Mouse (Mus musculus): ENCODE data around the gene Usp45. TPM values are rescaled to one million over a fixed set of nuclear protein-coding genes. Genes with fewer than 3 reads are reported as not detected.
A peak's percentile ranks its signal among the peaks of the same experiment; 100 is the strongest.
"Not testable (repeated sequence)": the region's sequence is repeated elsewhere in the genome, so short reads cannot be mapped to it uniquely, and the experiment has no call there.

Usp45 gene
- total RNA-seq (2021), result 10 to 100 TPM; 21.2 to 22.3 TPM
- long read RNA-seq, experiment 1, partial matches to known transcripts, result 1 of 3 reads
- long read RNA-seq, experiment 1, other reads (novel, unspliced or antisense), result 2 of 3 reads
- long read RNA-seq, experiment 2, partial matches to known transcripts, result 0 of 3 reads
- long read RNA-seq, experiment 2, other reads (novel, unspliced or antisense), result 3 of 3 reads

DNA sequence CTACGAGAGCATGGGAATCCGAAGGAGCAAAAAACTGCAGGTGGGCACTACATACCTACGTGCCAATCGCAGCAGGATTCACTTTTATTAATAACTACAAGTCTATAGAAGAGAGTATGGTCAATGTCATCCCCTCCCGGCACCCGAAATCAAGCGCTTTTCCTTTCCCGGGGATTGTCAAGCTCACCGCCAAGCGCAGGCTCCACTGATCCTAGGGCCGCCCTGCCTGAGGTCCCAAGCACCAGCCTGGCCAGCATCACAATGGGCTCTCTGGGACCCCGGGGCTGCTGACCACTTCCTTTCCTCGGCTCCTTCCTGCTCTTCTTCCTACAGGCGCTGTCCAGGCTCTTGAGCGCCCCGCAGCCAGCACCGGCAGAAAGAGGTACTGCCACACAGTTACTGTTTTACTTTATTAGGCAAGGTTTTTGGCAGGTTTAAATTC, at the start of gene Usp45, which contains the start of gene Tstd3:
Gene Usp45 (plus strand): TSS at position 294 of the 442 bp plus-strand sequence.
Gene Tstd3 (minus strand): TSS at position 350 of the 442 bp plus-strand sequence.
- H3K4me3 ChIP-seq, result peak within 1 kb of the TSS; percentile 87
- peak within 1 kb of the TSS; percentile 83 for H3K27ac ChIP-seq
- TF ChIP-seq CTCF (IDR thresholded peaks at IDR 0.05), result no peak; the same call in 1 of the 2 replicates
- intact Hi-C loops (cut with DNase I), result loop anchor here (5.0 kb wide), 1 partner anchor 35 kb away; no protein-coding TSS in a partner anchor
- DNase-seq, result peak; percentile 84

GRCm38 (mm10) chr4:21722752-21723334, 44.1 kb upstream of the Usp45 start:
- DNase-seq, result no peak
- intact Hi-C loops (cut with DNase I), result no loop called here
- Histone ChIP-seq H3K27ac (no peak overlapping the region), H3K4me3 (no peak overlapping the region)
- TF ChIP-seq CTCF (IDR thresholded peaks at IDR 0.05), result no peak

DNA sequence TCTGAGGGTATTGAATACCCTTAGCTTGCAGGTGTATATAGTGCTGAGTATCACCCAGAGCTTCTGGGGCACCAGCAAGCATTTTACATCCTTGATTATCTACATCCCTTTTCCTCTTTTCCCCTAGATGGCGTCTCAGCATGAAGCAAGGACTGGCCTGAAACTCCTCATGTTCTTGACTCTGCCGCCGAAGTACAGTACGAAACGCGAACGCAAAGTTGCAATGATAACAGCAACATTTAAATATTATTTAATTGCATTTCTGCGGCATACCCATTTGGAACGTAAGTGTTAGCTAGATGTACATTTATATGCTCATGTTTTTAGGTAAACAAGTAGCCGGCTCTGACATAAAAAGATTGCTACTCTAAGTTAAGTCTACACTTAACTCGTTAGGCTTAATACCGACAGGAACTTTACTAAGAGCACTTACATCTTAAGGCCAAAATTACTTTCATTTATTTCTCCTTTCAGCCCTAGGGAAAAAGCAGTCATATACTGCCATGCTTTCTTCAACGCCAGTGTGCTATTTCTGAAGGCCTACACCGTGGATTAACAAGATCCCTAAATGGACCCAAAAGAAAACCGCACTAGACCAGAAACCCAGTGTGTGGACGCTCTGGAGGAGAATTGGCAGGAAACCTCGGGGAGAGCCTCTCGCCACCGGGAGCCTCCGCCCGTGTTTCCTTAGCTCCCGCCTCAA, 39.9 kb upstream of the Usp45 start:
- peak; percentile 32 for DNase-seq
- peak overlapping the region; percentile 88 for H3K27ac ChIP-seq
- H3K4me3 ChIP-seq, result peak overlapping the region; percentile 86
- intact Hi-C loops (cut with DNase I), result loop anchor here (2.0 to 5.0 kb wide), 2 partner anchors 50 to 88 kb away; no protein-coding TSS in a partner anchor
- peak; percentile 68 for TF ChIP-seq CTCF (IDR thresholded peaks at IDR 0.05)

DNA sequence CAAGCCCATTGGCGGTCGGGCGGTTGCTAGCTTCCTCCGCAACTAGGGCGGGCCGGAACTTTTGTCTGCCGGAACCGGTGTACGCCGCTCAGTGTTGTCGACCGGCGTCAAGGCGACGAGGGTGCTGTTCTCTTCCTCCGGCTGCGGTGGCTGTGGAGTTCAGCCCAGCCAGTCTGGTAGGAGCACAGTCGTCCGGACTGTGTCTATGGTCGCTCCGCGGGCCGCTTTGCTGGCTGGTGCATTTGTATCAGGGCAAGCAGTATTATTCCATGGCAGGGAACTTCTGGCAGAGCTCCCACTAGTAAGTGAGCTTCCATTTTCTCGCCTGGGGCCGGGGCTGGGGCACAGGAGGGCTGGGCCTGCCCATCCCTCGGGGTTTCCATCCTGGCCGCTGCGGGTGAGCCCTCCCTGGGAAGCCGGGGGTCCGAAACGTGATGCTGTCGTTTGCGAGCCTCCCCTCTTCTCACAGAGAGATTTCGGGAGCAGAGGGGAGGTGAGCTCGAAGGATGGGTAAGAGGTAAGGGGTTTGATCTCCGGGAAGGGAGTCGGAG, 39.3 kb upstream of the Usp45 start, which contains the start of gene Ccnc:
Gene Ccnc (plus strand): TSS at position 87 of the 551 bp plus-strand sequence.
- peak; percentile 95 for DNase-seq
- Histone ChIP-seq H3K27ac (peak within 1 kb of the TSS; percentile 88), H3K4me3 (peak within 1 kb of the TSS; percentile 86)
- intact Hi-C loops (cut with DNase I), result loop anchor here (2.0 to 5.0 kb wide), 2 partner anchors 50 to 87 kb away; no protein-coding TSS in a partner anchor
- no peak for TF ChIP-seq CTCF (IDR thresholded peaks at IDR 0.05)

GRCm38 (mm10) chr4:21739169-21739568, 27.8 kb upstream of the Usp45 start:
- peak; percentile 9; the same call in 1 of the 2 replicates for TF ChIP-seq CTCF (IDR thresholded peaks at IDR 0.05)
- intact Hi-C loops (cut with DNase I), result no loop called here
- DNase-seq, result no peak
- Histone ChIP-seq H3K27ac (no peak overlapping the region), H3K4me3 (no peak overlapping the region)

DNA sequence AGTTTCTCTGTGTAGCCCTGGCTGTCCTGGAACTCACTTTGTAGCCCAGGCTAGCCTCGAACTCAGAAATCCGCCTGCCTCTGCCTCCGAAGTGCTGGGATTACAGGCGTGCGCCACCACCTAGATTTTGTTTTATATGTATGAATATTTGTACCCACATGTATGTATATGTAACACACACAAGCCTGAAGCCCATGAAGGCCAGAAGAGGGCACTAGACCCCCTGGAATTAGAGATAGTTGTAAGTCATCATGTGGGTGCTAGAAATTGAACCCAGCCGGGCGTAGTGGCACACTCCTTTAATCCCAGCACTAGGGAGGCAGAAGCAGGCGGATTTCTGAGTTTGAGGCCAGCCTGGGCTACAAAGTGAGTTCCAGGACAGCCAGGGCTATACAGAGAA, 22.8 kb upstream of the Usp45 start:
- DNase-seq; intact Hi-C loops (cut with DNase I); H3K27ac ChIP-seq; H3K4me3 ChIP-seq: not testable (repeated sequence)
- TF ChIP-seq CTCF (IDR thresholded peaks at IDR 0.05), result peak; percentile 12; the same call in 1 of the 2 replicates

DNA sequence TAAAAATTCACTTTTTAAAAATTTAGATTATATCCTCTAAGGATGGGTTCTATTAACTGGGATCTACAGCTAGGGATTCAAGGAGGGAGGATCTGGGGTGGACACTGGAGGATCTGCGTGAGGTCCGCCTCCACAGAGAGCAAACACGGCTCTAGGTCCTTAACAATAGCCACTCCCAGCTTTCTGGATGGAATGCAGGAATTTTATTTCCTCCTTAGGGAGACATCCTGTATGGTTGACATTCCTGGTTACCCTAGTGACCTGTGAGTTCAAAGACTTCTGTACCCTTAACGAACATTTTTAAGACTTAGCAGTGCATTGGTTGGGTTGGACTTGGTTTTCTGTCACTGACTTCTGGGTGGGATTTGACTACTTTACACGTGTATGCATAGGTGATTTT, 21.2 kb upstream of the Usp45 start:
- intact Hi-C loops (cut with DNase I), result no loop called here
- Histone ChIP-seq H3K4me3 (no peak overlapping the region), H3K27ac (no peak overlapping the region)
- no peak for DNase-seq
- TF ChIP-seq CTCF (IDR thresholded peaks at IDR 0.05), result no peak

DNA sequence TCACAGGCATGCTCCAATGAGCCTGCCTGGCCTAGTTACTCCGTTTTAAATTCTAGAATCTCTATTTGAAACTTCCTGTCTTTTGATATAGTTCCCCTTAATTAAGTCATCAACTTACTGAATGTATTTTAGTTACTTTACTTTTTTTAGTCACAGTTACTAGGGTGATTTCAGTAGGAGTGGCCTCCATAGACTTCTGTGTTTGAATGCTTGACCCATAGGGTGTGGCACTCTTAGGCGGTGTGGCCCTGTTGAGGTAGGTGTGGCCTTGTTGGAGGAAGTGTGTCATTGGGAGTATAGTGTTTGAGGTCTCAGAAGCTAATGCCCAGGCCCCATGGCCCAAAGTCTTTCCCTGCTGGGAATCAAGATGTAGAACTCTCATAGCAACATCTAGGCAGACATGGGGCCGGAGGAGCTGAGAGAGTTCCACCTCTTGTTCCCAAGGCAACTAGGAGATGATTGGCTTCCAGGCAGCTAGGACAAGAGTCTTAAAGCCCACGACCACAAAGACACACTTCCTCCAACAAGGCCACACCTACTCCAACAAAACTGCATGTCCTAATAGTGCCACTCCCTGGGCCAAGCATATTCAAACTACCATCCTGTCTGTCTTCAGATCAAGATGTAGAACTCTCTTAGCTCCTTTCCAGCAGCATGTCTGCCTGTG, 11.7 kb upstream of the Usp45 start:
- no peak for TF ChIP-seq CTCF (IDR thresholded peaks at IDR 0.05)
- DNase-seq, result no peak
- intact Hi-C loops (cut with DNase I), result no loop called here
- H3K4me3 ChIP-seq, result no peak overlapping the region
- H3K27ac ChIP-seq, result no peak overlapping the region

- H3K4me3 ChIP-seq, result no peak overlapping the region
- no peak overlapping the region for H3K27ac ChIP-seq
- TF ChIP-seq CTCF (IDR thresholded peaks at IDR 0.05), result peak; percentile 11; the same call in 1 of the 2 replicates
- intact Hi-C loops (cut with DNase I), result no loop called here
- no peak for DNase-seq
Measured at GRCm38 (mm10) chr4:21758860-21759259, 8.1 kb upstream of the Usp45 start.

DNA sequence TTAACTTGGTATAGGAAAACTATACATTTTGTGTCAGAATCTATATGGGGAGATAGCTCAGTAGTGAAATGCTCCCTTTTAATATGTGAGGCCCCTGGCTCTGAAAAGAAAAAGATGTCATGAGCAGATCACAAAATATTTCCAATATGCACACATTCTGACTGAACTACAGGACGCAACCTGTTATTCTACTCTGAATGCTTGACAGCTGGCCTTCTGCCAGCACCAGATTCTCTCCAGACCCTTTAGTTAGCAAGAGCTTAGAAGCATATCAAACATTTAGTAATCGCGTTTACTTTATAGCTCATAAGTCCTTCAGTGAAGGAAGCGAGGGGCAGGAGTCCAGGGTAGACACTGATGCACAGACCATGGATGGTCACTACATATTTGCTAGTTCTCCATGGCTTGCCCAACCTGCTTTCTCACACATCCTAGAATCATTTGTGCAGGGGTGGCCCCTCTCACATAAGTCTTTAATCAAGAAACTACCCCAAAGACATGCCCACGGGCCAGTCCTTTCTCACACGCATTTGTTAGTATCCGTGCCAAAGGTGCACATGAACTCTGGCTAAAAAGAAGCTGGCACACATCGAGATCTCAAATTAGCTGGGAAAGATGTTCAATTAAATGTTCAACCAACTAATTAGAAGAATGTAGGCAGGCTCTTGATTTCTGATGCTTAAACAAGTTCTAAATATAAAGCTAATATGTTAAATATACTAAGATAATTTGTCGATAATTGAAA, 5.4 kb upstream of the Usp45 start:
- Histone ChIP-seq H3K27ac (no peak overlapping the region), H3K4me3 (no peak overlapping the region)
- TF ChIP-seq CTCF (IDR thresholded peaks at IDR 0.05), result no peak
- DNase-seq, result no peak
- intact Hi-C loops (cut with DNase I), result no loop called here

- intact Hi-C loops (cut with DNase I), result no loop called here
- H3K4me3 ChIP-seq, result no peak overlapping the region
- H3K27ac ChIP-seq, result no peak overlapping the region
- DNase-seq, result no peak
- TF ChIP-seq CTCF (IDR thresholded peaks at IDR 0.05), result no peak
Measured at GRCm38 (mm10) chr4:21763827-21764226, 3.1 kb upstream of the Usp45 start.
